Mouse (Mus musculus): ENCODE measurements around the gene Gpatch1. TPM values are rescaled to one million over a fixed set of nuclear protein-coding genes. Genes with fewer than 3 reads are reported as not detected.

The Gpatch1 gene
- total RNA-seq, 1 experiment = 11.0 TPM

DNA sequence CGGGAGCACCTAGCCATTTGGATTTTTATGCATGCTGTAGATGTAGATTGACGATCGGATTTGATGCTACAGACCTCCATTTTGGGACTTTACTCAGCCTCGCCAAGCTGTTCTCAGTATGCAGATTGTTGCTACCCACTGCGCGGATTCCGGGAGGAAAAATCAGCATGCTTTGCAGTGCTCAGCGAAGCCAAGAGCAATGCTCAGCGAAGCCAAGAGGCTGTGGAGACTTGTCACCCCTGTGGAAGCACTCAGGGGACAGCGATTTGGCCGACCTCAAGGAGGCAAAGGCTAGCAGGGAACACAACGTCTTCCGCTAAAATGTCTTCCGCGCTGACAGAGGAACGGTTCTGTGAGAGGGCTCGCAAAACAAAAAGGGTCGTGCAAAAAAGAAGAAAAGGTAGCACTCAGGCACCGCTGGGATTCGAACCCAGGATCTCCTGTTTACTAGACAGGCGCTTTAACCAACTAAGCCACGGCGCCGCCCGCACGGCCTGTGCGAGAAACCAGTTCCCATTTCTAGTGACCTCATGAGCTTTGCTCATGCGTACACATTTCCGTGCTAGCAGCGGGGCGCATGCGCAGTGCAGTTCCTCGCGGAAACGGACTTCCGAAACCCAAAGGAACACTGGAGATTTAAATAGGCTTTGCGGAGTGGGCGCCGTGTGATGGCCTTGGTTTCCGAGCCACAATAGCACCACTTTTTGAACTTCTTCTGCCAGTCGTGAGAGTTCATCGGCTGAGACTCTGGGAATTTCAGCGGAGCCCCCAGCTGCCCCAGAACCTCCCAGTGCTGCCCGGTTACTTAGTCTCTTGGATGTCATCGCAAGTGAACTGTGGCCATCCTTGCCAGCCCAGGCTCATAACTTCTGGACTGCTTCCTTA, 83.6 kb downstream of the Gpatch1 start:
- DNase-seq (ENCODE audit: low read depth, low spot score) = peak; percentile 91
- Histone ChIP-seq H3K27ac (ENCODE audit: insufficient read depth, low read depth, low read length, poor library complexity, severe bottlenecking) (peak overlapping the region; percentile 62; the same call in 1 of the 2 replicates), H3K9ac (ENCODE audit: insufficient read depth, low read depth, low read length, poor library complexity, severe bottlenecking) (peak overlapping the region; percentile 88), H3K9me3 (ENCODE audit: control insufficient read depth, insufficient read depth, low read depth, low read length) (no peaks in the 10 kb centered on the region), H3K4me1 (ENCODE audit: control insufficient read depth in 2 of 2, insufficient read depth in 2 of 2, low read length in 2 of 2, poor library complexity in 1 of 2) (peaks cover 0 to 4% of the 10 kb centered on the region in 2 experiments; a peak in 1 of 4 replicates), H3K4me3 (ENCODE audit: insufficient read depth in 1 of 2, low read depth in 1 of 2, low read length in 2 of 2, poor library complexity in 1 of 2, severe bottlenecking in 1 of 2) (peak overlapping the region; percentile 71 to 85), H3K36me3 (ENCODE audit: control insufficient read depth, insufficient read depth, low read length, poor library complexity, severe bottlenecking) (no peaks in the 10 kb centered on the region)
- in situ Hi-C loops (cut with MboI; ENCODE audit: low sequenced_read_pairs in 2 of 2, unreplicated experiment in 2 of 2) = no loop called here
- TF ChIP-seq ZC3H11A (IDR thresholded peaks at IDR 0.05; ENCODE audit: borderline replicate concordance, low read depth, low read length) = no peak
- TF ChIP-seq MAFK (IDR thresholded peaks at IDR 0.05; ENCODE audit: insufficient read depth, low read depth, low read length) = peak; percentile 57
- TF ChIP-seq CHD2 (IDR thresholded peaks at IDR 0.05; ENCODE audit: low read depth, low read length) = no peak
- no peak for TF ChIP-seq ZNF384 (IDR thresholded peaks at IDR 0.05; ENCODE audit: low read depth, low read length)
- peak; percentile 51; the same call in 1 of the 2 replicates for TF ChIP-seq HCFC1 (IDR thresholded peaks at IDR 0.05; ENCODE audit: borderline replicate concordance, insufficient read depth, low read length)

DNA sequence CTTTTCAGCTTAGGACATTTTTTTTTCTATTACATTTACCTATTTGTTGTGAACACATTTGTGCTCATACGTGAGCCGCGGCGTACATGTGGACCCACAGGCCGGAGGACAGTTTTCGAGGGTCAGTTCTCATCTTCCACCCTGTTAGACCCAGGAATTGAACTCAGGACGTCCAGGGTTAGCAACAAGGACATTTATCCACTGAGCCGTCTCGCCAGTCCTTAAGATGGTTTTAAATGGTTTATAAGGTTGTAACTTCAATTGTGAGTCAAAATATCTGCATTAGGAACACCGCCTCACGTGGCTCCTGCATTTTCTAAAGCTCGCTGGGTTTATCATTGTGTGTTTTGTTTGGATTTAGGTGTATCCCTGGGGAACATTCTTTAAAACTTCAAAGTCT, 84.4 kb downstream of the Gpatch1 start:
- Histone ChIP-seq H3K4me3 (ENCODE audit: insufficient read depth in 1 of 2, low read depth in 1 of 2, low read length in 2 of 2, poor library complexity in 1 of 2, severe bottlenecking in 1 of 2) (peak overlapping the region; percentile 58 to 63), H3K27ac (ENCODE audit: insufficient read depth, low read depth, low read length, poor library complexity, severe bottlenecking) (no peak overlapping the region), H3K36me3 (ENCODE audit: control insufficient read depth, insufficient read depth, low read length, poor library complexity, severe bottlenecking) (no peaks in the 10 kb centered on the region), H3K9me3 (ENCODE audit: control insufficient read depth, insufficient read depth, low read depth, low read length) (no peaks in the 10 kb centered on the region), H3K9ac (ENCODE audit: insufficient read depth, low read depth, low read length, poor library complexity, severe bottlenecking) (peak overlapping the region; percentile 70), H3K4me1 (ENCODE audit: control insufficient read depth in 2 of 2, insufficient read depth in 2 of 2, low read length in 2 of 2, poor library complexity in 1 of 2) (peaks cover 0 to 4% of the 10 kb centered on the region in 2 experiments; a peak in 1 of 4 replicates)
- in situ Hi-C loops (cut with MboI; ENCODE audit: low sequenced_read_pairs in 2 of 2, unreplicated experiment in 2 of 2) = no loop called here
- no peak for DNase-seq (ENCODE audit: low read depth, low spot score)
- TF ChIP-seq ZNF384 (IDR thresholded peaks at IDR 0.05; ENCODE audit: low read depth, low read length) (no peak), CHD2 (IDR thresholded peaks at IDR 0.05; ENCODE audit: low read depth, low read length) (no peak), MAFK (IDR thresholded peaks at IDR 0.05; ENCODE audit: insufficient read depth, low read depth, low read length) (no peak), ZC3H11A (IDR thresholded peaks at IDR 0.05; ENCODE audit: borderline replicate concordance, low read depth, low read length) (no peak), HCFC1 (IDR thresholded peaks at IDR 0.05; ENCODE audit: borderline replicate concordance, insufficient read depth, low read length) (no peak)

DNA sequence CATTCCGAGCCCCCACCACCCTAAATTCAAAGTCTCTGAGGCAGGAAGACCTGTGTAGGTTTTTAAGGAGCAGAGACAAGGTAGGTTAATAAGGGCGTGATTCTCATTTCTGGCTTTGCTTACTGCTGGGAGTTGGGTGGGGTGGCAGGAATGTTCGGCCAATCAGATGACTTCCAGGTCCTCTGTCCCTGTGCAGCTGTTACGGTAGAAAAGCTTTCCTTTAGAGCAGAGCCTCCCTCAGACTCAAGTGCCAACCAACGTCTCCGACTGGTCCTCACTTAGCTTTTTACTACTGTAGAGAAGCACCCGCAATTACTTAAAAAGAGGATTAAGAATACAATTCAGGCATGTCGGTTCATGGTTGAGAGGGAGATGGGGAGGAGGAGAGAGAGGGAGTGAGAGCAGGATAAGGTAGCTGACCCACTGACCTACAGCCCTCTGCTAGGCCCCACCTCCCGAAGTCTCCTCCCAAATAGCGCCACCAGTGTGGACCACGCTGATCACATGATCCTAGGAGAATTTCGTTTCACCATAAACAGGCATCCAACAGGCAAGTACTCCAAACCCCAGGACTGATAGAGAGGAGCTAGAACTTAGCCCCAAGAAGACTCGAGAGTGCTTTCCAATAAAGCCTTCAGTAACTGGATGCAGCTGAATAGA, 85.3 kb downstream of the Gpatch1 start:
- H3K9me3 ChIP-seq (ENCODE audit: control insufficient read depth, insufficient read depth, low read depth, low read length) = no peaks in the 10 kb centered on the region
- no peaks in the 10 kb centered on the region for H3K36me3 ChIP-seq (ENCODE audit: control insufficient read depth, insufficient read depth, low read length, poor library complexity, severe bottlenecking)
- in situ Hi-C loops (cut with MboI; ENCODE audit: low sequenced_read_pairs in 2 of 2, unreplicated experiment in 2 of 2) = no loop called here
- no peak overlapping the region for H3K9ac ChIP-seq (ENCODE audit: insufficient read depth, low read depth, low read length, poor library complexity, severe bottlenecking)
- TF ChIP-seq HCFC1 (IDR thresholded peaks at IDR 0.05; ENCODE audit: borderline replicate concordance, insufficient read depth, low read length) (no peak), MAFK (IDR thresholded peaks at IDR 0.05; ENCODE audit: insufficient read depth, low read depth, low read length) (no peak), ZNF384 (IDR thresholded peaks at IDR 0.05; ENCODE audit: low read depth, low read length) (no peak), ZC3H11A (IDR thresholded peaks at IDR 0.05; ENCODE audit: borderline replicate concordance, low read depth, low read length) (no peak), CHD2 (IDR thresholded peaks at IDR 0.05; ENCODE audit: low read depth, low read length) (no peak)
- peaks cover 0 to 4% of the 10 kb centered on the region in 2 experiments; a peak in 1 of 4 replicates for H3K4me1 ChIP-seq (ENCODE audit: control insufficient read depth in 2 of 2, insufficient read depth in 2 of 2, low read length in 2 of 2, poor library complexity in 1 of 2)
- DNase-seq (ENCODE audit: low read depth, low spot score) = peak; percentile 55
- no peak overlapping the region for H3K27ac ChIP-seq (ENCODE audit: insufficient read depth, low read depth, low read length, poor library complexity, severe bottlenecking)
- peak overlapping the region; percentile 35 to 49; a peak in 3 of 4 replicates for H3K4me3 ChIP-seq (ENCODE audit: insufficient read depth in 1 of 2, low read depth in 1 of 2, low read length in 2 of 2, poor library complexity in 1 of 2, severe bottlenecking in 1 of 2)

DNA sequence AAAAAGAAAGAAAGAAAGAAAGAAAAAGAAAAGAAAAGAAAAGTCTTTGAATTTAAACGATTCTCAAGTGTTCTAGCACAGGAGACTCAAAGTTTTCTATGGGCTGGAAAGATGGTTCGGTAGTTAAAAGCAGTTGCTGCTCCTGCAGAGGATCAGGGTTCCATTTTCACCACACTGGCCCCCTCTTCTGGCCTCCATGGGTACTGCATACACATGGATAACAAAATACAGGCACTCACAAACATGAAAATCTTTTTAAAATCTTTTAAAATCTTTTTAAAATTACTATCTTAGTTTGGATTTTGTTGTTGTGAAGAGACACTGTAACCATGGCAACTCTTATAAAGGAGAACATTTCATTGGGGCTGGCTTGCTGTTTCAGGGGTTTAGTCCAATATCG, 87.9 kb downstream of the Gpatch1 start:
- Histone ChIP-seq H3K36me3 (ENCODE audit: control insufficient read depth, insufficient read depth, low read length, poor library complexity, severe bottlenecking) (no peaks in the 10 kb centered on the region), H3K4me3 (ENCODE audit: insufficient read depth in 1 of 2, low read depth in 1 of 2, low read length in 2 of 2, poor library complexity in 1 of 2, severe bottlenecking in 1 of 2) (no peak overlapping the region), H3K27ac (ENCODE audit: insufficient read depth, low read depth, low read length, poor library complexity, severe bottlenecking) (no peak overlapping the region), H3K9ac (ENCODE audit: insufficient read depth, low read depth, low read length, poor library complexity, severe bottlenecking) (no peak overlapping the region), H3K9me3 (ENCODE audit: control insufficient read depth, insufficient read depth, low read depth, low read length) (no peaks in the 10 kb centered on the region), H3K4me1 (ENCODE audit: control insufficient read depth in 2 of 2, insufficient read depth in 2 of 2, low read length in 2 of 2, poor library complexity in 1 of 2) (peaks cover 0 to 4% of the 10 kb centered on the region in 2 experiments; a peak in 1 of 4 replicates)
- peak; percentile 62 for DNase-seq (ENCODE audit: low read depth, low spot score)
- in situ Hi-C loops (cut with MboI; ENCODE audit: low sequenced_read_pairs in 2 of 2, unreplicated experiment in 2 of 2) = no loop called here
- TF ChIP-seq ZNF384 (IDR thresholded peaks at IDR 0.05; ENCODE audit: low read depth, low read length) = peak; percentile 59; the same call in 1 of the 2 replicates
- TF ChIP-seq ZC3H11A (IDR thresholded peaks at IDR 0.05; ENCODE audit: borderline replicate concordance, low read depth, low read length) = peak; percentile 47; the same call in 1 of the 2 replicates
- TF ChIP-seq MAFK (IDR thresholded peaks at IDR 0.05; ENCODE audit: insufficient read depth, low read depth, low read length) = no peak
- no peak for TF ChIP-seq CHD2 (IDR thresholded peaks at IDR 0.05; ENCODE audit: low read depth, low read length)
- TF ChIP-seq HCFC1 (IDR thresholded peaks at IDR 0.05; ENCODE audit: borderline replicate concordance, insufficient read depth, low read length) = no peak

Other genes with a start within 250 kb of the Gpatch1 start
- 2.0 and 2.5 TPM in 2 replicates for gene Cebpa, start 199.1 kb downstream of the Gpatch1 start, total RNA-seq (2012; rRNA removed)
- gene Slc7a10, start 132.1 kb downstream of the Gpatch1 start, total RNA-seq (2012; rRNA removed) = 0.26 TPM in 1 of 2 replicates, not detected in the other
- 3.1 and 3.7 TPM in 2 replicates for gene Lrp3, start 102.9 kb downstream of the Gpatch1 start, total RNA-seq (2012; rRNA removed)
- gene Rhpn2, start 15.7 kb upstream of the Gpatch1 start, total RNA-seq (2012; rRNA removed) = 12.6 and 12.7 TPM in 2 replicates
- 7.0 and 7.1 TPM in 2 replicates for gene Faap24, start 78.4 kb upstream of the Gpatch1 start, total RNA-seq (2012; rRNA removed)
- 15.3 and 22.5 TPM in 2 replicates for gene Cep89, start 78.6 kb upstream of the Gpatch1 start, total RNA-seq (2012; rRNA removed)
- 0.62 and 1.2 TPM in 2 replicates for gene Slc7a9, start 130.4 kb upstream of the Gpatch1 start, total RNA-seq (2012; rRNA removed)
- gene Tdrd12, start 219.3 kb upstream of the Gpatch1 start, total RNA-seq (2012; rRNA removed) = 35.4 and 35.9 TPM in 2 replicates
- 15.8 and 30.0 TPM in 2 replicates for gene Nudt19, start 237.9 kb upstream of the Gpatch1 start, total RNA-seq (2012; rRNA removed)

All from ES-E14 (cell line).